Mouse (Mus musculus): ENCODE data around the gene Smarcb1. TPM values are rescaled to one million over a fixed set of nuclear protein-coding genes. Genes with fewer than 3 reads are reported as not detected.

Gene Smarcb1
- 303 and 310 TPM in 2 replicates for polyA plus RNA-seq (2016; fragmentation: Nextera tagmentation; extraction: Ambion mirVana)

GRCm38 (mm10) chr10:75921026-75921725 lies at the start of gene Smarcb1:
TSS of gene Smarcb1 (minus strand) at chr10:75921617.
- H3K4me3 ChIP-seq (replicated peaks): peak within 1 kb of the TSS; percentile 85
- H3K9me3 ChIP-seq: no peaks in the 10 kb centered on the region
- no peaks in the 10 kb centered on the region for H3K27me3 ChIP-seq
- peaks cover 36% of the 10 kb centered on the region for H3K36me3 ChIP-seq (replicated peaks)
- peak within 1 kb of the TSS; percentile 98 for H3K9ac ChIP-seq
- WGBS: under 1% methylated on average over 76 of the region's 76 CpGs
- peak within 1 kb of the TSS; percentile 80 for H3K4me2 ChIP-seq
- peak; percentile 93 for ATAC-seq (ENCODE audit: low FRiP score)
- H3K27ac ChIP-seq: peak within 1 kb of the TSS; percentile 96
- peaks cover 39% of the 10 kb centered on the region for H3K4me1 ChIP-seq

DNA sequence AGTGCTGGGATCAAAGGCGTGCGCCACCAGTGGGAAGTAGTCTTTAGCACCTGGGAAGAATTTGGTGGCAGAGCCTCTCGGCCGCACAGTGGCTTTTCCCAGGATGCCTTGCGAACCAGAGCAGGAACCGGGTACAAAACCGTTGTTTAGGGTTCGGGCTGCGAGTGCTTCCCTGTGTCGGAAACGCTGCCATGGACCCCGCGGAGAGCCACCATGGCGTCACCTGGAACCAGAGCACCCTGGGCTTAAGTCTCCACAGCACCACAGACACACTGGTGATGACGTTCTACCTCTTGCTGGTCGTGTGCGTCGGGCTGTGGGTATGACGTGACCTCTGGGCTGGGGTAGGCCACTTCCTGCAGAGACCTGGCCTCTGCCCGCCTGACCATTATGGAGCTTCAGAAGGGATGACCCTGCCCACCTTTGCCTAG lies 33.0 kb upstream of the Smarcb1 start, which contains the start of gene Gm5134:
Gene Gm5134 (plus strand): TSS at position 134 of the 431 bp plus-strand sequence.
- Histone ChIP-seq H3K9me3 (no peaks in the 10 kb centered on the region), H3K27me3 (peaks cover 18% of the 10 kb centered on the region), H3K9ac (no peak within 1 kb of the TSS), H3K4me1 (peaks cover 10% of the 10 kb centered on the region; the same call in 1 of the 2 replicates), H3K36me3 (replicated peaks) (no peaks in the 10 kb centered on the region), H3K4me3 (replicated peaks) (0 out of 2 replicates have a peak within 1 kb of the TSS, but pooled peaks have one; percentile 2), H3K27ac (no peak within 1 kb of the TSS), H3K4me2 (peak within 1 kb of the TSS; percentile 35)
- no peak for ATAC-seq (ENCODE audit: low FRiP score)
- WGBS: 34% methylated on average over 20 of the region's 20 CpGs

DNA sequence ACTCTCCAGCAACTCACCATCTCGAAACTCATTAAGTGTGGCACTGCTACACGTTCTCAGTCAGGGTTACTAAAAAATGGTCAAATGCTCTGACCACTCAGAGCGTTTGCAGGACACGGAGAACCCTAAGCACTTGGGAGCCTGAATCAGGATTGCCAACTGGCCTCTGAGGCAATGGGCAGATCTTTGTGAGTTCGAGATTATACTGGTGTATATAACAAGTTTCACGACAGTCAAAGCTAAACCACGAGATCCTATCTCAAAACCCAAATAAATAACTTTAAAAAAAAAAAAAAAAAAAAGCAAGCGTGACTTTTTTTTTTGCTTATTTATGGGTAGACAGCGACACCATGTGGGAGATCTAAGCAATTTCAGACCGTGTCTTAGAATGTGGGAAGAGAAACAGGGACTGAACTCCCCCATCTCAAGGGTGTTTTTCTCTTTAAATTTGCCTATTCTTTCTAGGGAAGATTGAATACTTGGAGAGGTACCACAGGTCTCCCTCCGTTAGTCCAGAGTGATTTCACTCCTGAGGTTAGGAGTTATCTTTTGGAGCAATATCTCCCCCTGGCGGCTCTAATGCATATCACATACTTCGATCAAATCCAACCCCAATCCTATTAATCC lies 30.1 kb upstream of the Smarcb1 start:
- no peaks in the 10 kb centered on the region for H3K36me3 ChIP-seq (replicated peaks)
- H3K9me3 ChIP-seq: no peaks in the 10 kb centered on the region
- 0 out of 2 replicates have a peak, but pooled peaks have one; percentile 10 for ATAC-seq (ENCODE audit: low FRiP score)
- peak overlapping the region; percentile 88 for H3K4me2 ChIP-seq
- WGBS: 6% methylated on average over 13 of the region's 13 CpGs
- H3K27ac ChIP-seq: no peak overlapping the region
- H3K9ac ChIP-seq: peak overlapping the region; percentile 59; the same call in 1 of the 2 replicates
- H3K4me1 ChIP-seq: peaks cover 10% of the 10 kb centered on the region; the same call in 1 of the 2 replicates
- H3K27me3 ChIP-seq: peaks cover 26% of the 10 kb centered on the region
- peak overlapping the region; percentile 44 for H3K4me3 ChIP-seq (replicated peaks)

DNA sequence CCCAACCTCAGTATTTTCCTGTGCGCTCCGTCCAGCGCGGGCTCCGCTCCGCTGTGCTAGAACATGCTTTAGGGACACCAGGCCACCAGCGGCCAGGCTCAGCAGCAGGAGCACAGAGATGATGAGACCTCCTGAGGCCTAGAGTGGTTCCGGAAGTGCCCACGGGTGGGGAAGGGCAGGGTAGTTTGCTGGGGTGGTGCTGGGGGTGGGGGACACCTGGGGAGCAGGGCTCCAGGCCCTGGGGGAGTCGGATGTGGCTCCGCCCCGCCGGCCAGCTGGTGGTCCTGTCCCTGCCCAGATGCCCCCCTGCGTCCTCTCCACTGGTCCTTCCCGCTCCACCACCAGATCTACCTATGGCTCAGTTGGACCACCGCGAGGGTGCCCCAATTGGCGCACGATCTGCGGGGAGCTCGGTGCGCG lies 29.4 kb upstream of the Smarcb1 start:
- WGBS: 3% methylated on average over 23 of the region's 23 CpGs
- H3K9me3 ChIP-seq: no peaks in the 10 kb centered on the region

GRCm38 (mm10) chr10:75949053-75950045 lies 27.9 kb upstream of the Smarcb1 start:
- ATAC-seq (ENCODE audit: low FRiP score): no peak
- Histone ChIP-seq H3K4me1 (peaks cover 12% of the 10 kb centered on the region), H3K9ac (no peak overlapping the region), H3K4me3 (replicated peaks) (no peak overlapping the region), H3K9me3 (no peaks in the 10 kb centered on the region), H3K27ac (no peak overlapping the region), H3K36me3 (replicated peaks) (no peaks in the 10 kb centered on the region), H3K4me2 (no peak overlapping the region), H3K27me3 (peaks cover 26% of the 10 kb centered on the region)
- 84% methylated on average over 22 of the region's 22 CpGs for WGBS

More for the DNA sequence above, 29.4 kb upstream of the Smarcb1 start:
- Histone ChIP-seq H3K36me3 (replicated peaks) (no peaks in the 10 kb centered on the region), H3K4me3 (replicated peaks) (peak overlapping the region; percentile 44), H3K4me2 (peak overlapping the region; percentile 88), H3K9ac (peak overlapping the region; percentile 59), H3K4me1 (peaks cover 10% of the 10 kb centered on the region; the same call in 1 of the 2 replicates), H3K27me3 (peaks cover 26% of the 10 kb centered on the region), H3K27ac (no peak overlapping the region)
- ATAC-seq (ENCODE audit: low FRiP score): peak; percentile 75

DNA sequence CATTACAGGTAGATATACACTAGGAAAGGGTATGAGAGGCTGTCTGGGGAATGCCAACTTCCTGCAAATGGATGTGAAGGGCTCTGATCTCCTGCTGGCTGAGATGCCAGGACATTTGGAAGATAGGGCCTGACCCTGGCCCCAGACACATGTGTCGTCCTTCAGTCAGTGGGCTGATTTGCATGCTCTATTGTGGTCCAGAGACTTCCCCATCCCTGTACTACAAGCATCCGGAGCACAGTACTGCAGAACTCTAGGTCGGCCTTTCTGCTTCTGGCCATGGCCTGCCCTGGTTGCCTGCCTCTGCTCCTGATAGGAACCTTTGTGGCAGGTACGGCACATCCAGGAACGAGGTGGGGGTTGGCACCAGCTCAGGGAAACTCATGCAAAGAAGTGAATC lies 26.7 kb upstream of the Smarcb1 start:
- Histone ChIP-seq H3K9ac (no peak overlapping the region), H3K9me3 (no peaks in the 10 kb centered on the region), H3K27me3 (peaks cover 31% of the 10 kb centered on the region), H3K4me3 (replicated peaks) (no peak overlapping the region), H3K27ac (no peak overlapping the region), H3K36me3 (replicated peaks) (no peaks in the 10 kb centered on the region), H3K4me2 (no peak overlapping the region), H3K4me1 (peaks cover 20% of the 10 kb centered on the region)
- WGBS: 78% methylated on average over 5 of the region's 5 CpGs
- no peak for ATAC-seq (ENCODE audit: low FRiP score)

- Histone ChIP-seq H3K27ac (no peak overlapping the region), H3K27me3 (peaks cover 33% of the 10 kb centered on the region), H3K36me3 (replicated peaks) (no peaks in the 10 kb centered on the region), H3K4me2 (no peak overlapping the region), H3K9ac (no peak overlapping the region), H3K4me1 (peaks cover 17% of the 10 kb centered on the region), H3K9me3 (no peaks in the 10 kb centered on the region), H3K4me3 (replicated peaks) (no peak overlapping the region)
- no peak for ATAC-seq (ENCODE audit: low FRiP score)
- WGBS: 86% methylated on average over 7 of the region's 7 CpGs
These were observed 24.5 kb upstream of the Smarcb1 start for GRCm38 (mm10) chr10:75945896-75946295.

GRCm38 (mm10) chr10:75945213-75945612 lies 23.8 kb upstream of the Smarcb1 start:
- no peak for ATAC-seq (ENCODE audit: low FRiP score)
- whole genome bisulfite sequencing: 94% methylated on average over 7 of the region's 7 CpGs

GRCm38 (mm10) chr10:75944066-75944772 lies 22.8 kb upstream of the Smarcb1 start:
- H3K4me1 ChIP-seq: peaks cover 16% of the 10 kb centered on the region
- peaks cover 20% of the 10 kb centered on the region; the same call in 1 of the 2 replicates for H3K27me3 ChIP-seq
- 29% methylated on average over 11 of the region's 11 CpGs for WGBS
- no peak overlapping the region for H3K27ac ChIP-seq
- H3K4me3 ChIP-seq (replicated peaks): no peak overlapping the region
- no peaks in the 10 kb centered on the region for H3K36me3 ChIP-seq (replicated peaks)
- no peak overlapping the region for H3K9ac ChIP-seq
- H3K4me2 ChIP-seq: no peak overlapping the region
- ATAC-seq (ENCODE audit: low FRiP score): 0 out of 2 replicates have a peak, but pooled peaks have one; percentile 30
- no peaks in the 10 kb centered on the region for H3K9me3 ChIP-seq

More at GRCm38 (mm10) chr10:75945213-75945612, 23.8 kb upstream of the Smarcb1 start:
- H3K27me3 ChIP-seq: peaks cover 29% of the 10 kb centered on the region
- no peak overlapping the region for H3K4me2 ChIP-seq
- no peak overlapping the region for H3K27ac ChIP-seq
- H3K9me3 ChIP-seq: no peaks in the 10 kb centered on the region
- peaks cover 16% of the 10 kb centered on the region for H3K4me1 ChIP-seq
- H3K9ac ChIP-seq: no peak overlapping the region
- no peak overlapping the region for H3K4me3 ChIP-seq (replicated peaks)
- no peaks in the 10 kb centered on the region for H3K36me3 ChIP-seq (replicated peaks)

GRCm38 (mm10) chr10:75942736-75943477 lies 21.5 kb upstream of the Smarcb1 start, which contains the start of gene Vpreb3:
TSS of gene Vpreb3 (plus strand) at chr10:75943057.
- no peak within 1 kb of the TSS for H3K27ac ChIP-seq
- ATAC-seq (ENCODE audit: low FRiP score): no peak
- WGBS: 84% methylated on average over 15 of the region's 15 CpGs
- no peaks in the 10 kb centered on the region for H3K9me3 ChIP-seq
- H3K36me3 ChIP-seq (replicated peaks): no peaks in the 10 kb centered on the region
- H3K9ac ChIP-seq: no peak within 1 kb of the TSS
- H3K4me3 ChIP-seq (replicated peaks): no peak within 1 kb of the TSS
- peaks cover 21% of the 10 kb centered on the region for H3K27me3 ChIP-seq
- H3K4me2 ChIP-seq: no peak within 1 kb of the TSS
- peaks cover 16% of the 10 kb centered on the region for H3K4me1 ChIP-seq

Measured in forebrain, embryonic 12.5 days (tissue).